In genomic region chr3:101599191-101599919, GRCm38 (mm10) we compare ENCODE assay signal across 8 mouse cellular contexts. TPM values are rescaled to one million over a fixed set of nuclear protein-coding genes. Genes with fewer than 3 reads are reported as not detected.
DNase-seq lines count a peak whose midpoint lies in the region; ATAC-seq and TF ChIP-seq lines count a peak whose summit lies in the region.

No protein-coding gene starts in this region.

- H3K4me1 ChIP-seq in kidney, adult 2 months (ENCODE audit: control insufficient read depth, insufficient read depth, low read length) = peaks cover 33% of the 10 kb centered on the region
- H3K4me1 ChIP-seq in embryonic facial prominence, embryonic 14.5 days (ENCODE audit: control insufficient read depth, insufficient read depth, low read length) = peaks cover 55% of the 10 kb centered on the region
- peaks cover 82% of the 10 kb centered on the region for H3K4me1 ChIP-seq in heart, embryonic 15.5 days (replicated peaks)
- peaks cover 74% of the 10 kb centered on the region for H3K4me1 ChIP-seq in midbrain, embryonic 13.5 days (replicated peaks)
- H3K4me1 ChIP-seq in thymus, adult 2 months (replicated peaks; ENCODE audit: control insufficient read depth, insufficient read depth, low read length) = peaks cover 25% of the 10 kb centered on the region

- TF ChIP-seq POLR2A in kidney, adult 2 months (IDR thresholded peaks at IDR 0.05; ENCODE audit: low read depth, low read length) = no peak
- no peak for TF ChIP-seq POLR2A in thymus, adult 2 months (IDR thresholded peaks at IDR 0.05; ENCODE audit: control insufficient read depth, extremely low read depth, insufficient read depth, low read length, poor library complexity)

- H3K9ac ChIP-seq in embryonic facial prominence, embryonic 14.5 days (ENCODE audit: low read depth, low read length) = no peak overlapping the region
- H3K9ac ChIP-seq in heart, embryonic 15.5 days = peak overlapping the region; percentile 99
- 0 out of 2 replicates have a peak overlapping the region, but pooled peaks have one; percentile 36 for H3K9ac ChIP-seq in midbrain, embryonic 13.5 days (replicated peaks)

- 31% methylated on average over 8 of the region's 8 CpGs for WGBS in kidney, adult 2 months
- WGBS in embryonic facial prominence, embryonic 14.5 days = 57% methylated on average over 8 of the region's 8 CpGs
- WGBS in heart, embryonic 15.5 days = 43% methylated on average over 8 of the region's 8 CpGs
- 67% methylated on average over 8 of the region's 8 CpGs for WGBS in midbrain, embryonic 13.5 days
- WGBS in thymus, adult 2 months = 67% methylated on average over 8 of the region's 8 CpGs

- DNase-seq in kidney, adult 2 months = peak; percentile 44
- no peak for DNase-seq in kidney, postnatal 10 days
- DNase-seq in embryonic facial prominence, embryonic 14.5 days (ENCODE audit: low spot score) = no peak
- no peak for DNase-seq in thymus, adult 2 months
- DNase-seq in gastrocnemius, adult 8-10 months (ENCODE audit: low spot score in 2 of 2) = no peak

- peak overlapping the region; percentile 39 for H3K4me3 ChIP-seq in kidney, adult 2 months (ENCODE audit: insufficient read depth, low read depth, low read length)
- H3K4me3 ChIP-seq in embryonic facial prominence, embryonic 14.5 days (ENCODE audit: low read depth, low read length) = no peak overlapping the region
- H3K4me3 ChIP-seq in heart, embryonic 15.5 days = peak overlapping the region; percentile 89
- H3K4me3 ChIP-seq in midbrain, embryonic 13.5 days (replicated peaks) = no peak overlapping the region
- H3K4me3 ChIP-seq in thymus, adult 2 months (ENCODE audit: control insufficient read depth, insufficient read depth, low read length) = no peak overlapping the region

- peaks cover 24% of the 10 kb centered on the region for H3K36me3 ChIP-seq in kidney, adult 2 months (ENCODE audit: control insufficient read depth, insufficient read depth, low read length)
- H3K36me3 ChIP-seq in embryonic facial prominence, embryonic 14.5 days (ENCODE audit: control insufficient read depth, insufficient read depth, low read length) = peaks cover 9% of the 10 kb centered on the region
- H3K36me3 ChIP-seq in heart, embryonic 15.5 days = peaks cover 6% of the 10 kb centered on the region
- no peaks in the 10 kb centered on the region for H3K36me3 ChIP-seq in midbrain, embryonic 13.5 days
- peaks cover 9% of the 10 kb centered on the region for H3K36me3 ChIP-seq in thymus, adult 2 months (ENCODE audit: control insufficient read depth, insufficient read depth, low read length)

- no peak for ATAC-seq in embryonic facial prominence, embryonic 14.5 days (ENCODE audit: low read depth)
- no peak for ATAC-seq in heart, embryonic 15.5 days (replicated peaks; ENCODE audit: insufficient number of reproducible peaks, insufficient read depth, low FRiP score, low read depth)
- no peak for ATAC-seq in midbrain, embryonic 13.5 days
- ATAC-seq in activated CD4-positive, CD25-positive, alpha-beta regulatory T cell, adult 4 months = no peak

- 0 out of 2 replicates have a peak overlapping the region, but pooled peaks have one; percentile 18 for H3K4me2 ChIP-seq in embryonic facial prominence, embryonic 14.5 days (ENCODE audit: low read depth, low read length)
- H3K4me2 ChIP-seq in heart, embryonic 15.5 days = peak overlapping the region; percentile 91
- peak overlapping the region; percentile 72 for H3K4me2 ChIP-seq in midbrain, embryonic 13.5 days (replicated peaks)

- no peak for TF ChIP-seq CTCF in kidney, adult 2 months (conservative IDR thresholded peaks at IDR 0.05; ENCODE audit: insufficient read depth, insufficient read length, low read depth, low read length)
- no peak for TF ChIP-seq CTCF in thymus, adult 2 months (IDR thresholded peaks at IDR 0.05; ENCODE audit: borderline replicate concordance, control insufficient read depth, extremely low read depth, insufficient read depth, low read length, poor library complexity)

- no peaks in the 10 kb centered on the region for H3K27me3 ChIP-seq in kidney, adult 2 months (replicated peaks; ENCODE audit: control insufficient read depth, insufficient read depth, low read length)
- H3K27me3 ChIP-seq in embryonic facial prominence, embryonic 14.5 days (replicated peaks; ENCODE audit: control insufficient read depth, insufficient read depth, low read length) = no peaks in the 10 kb centered on the region
- H3K27me3 ChIP-seq in heart, embryonic 15.5 days = no peaks in the 10 kb centered on the region
- 0 out of 2 replicates have a peak, but pooled peaks cover 3% of the 10 kb centered on the region for H3K27me3 ChIP-seq in midbrain, embryonic 13.5 days
- no peaks in the 10 kb centered on the region for H3K27me3 ChIP-seq in thymus, adult 2 months (ENCODE audit: control insufficient read depth, insufficient read depth, low read length)

- no peaks in the 10 kb centered on the region for H3K9me3 ChIP-seq in embryonic facial prominence, embryonic 14.5 days (ENCODE audit: control insufficient read depth, low read length)
- H3K9me3 ChIP-seq in heart, embryonic 15.5 days (replicated peaks) = no peaks in the 10 kb centered on the region
- no peaks in the 10 kb centered on the region for H3K9me3 ChIP-seq in midbrain, embryonic 13.5 days

- H3K27ac ChIP-seq in kidney, adult 2 months (ENCODE audit: insufficient read depth, low read depth, low read length) = peak overlapping the region; percentile 95
- no peak overlapping the region for H3K27ac ChIP-seq in embryonic facial prominence, embryonic 14.5 days (replicated peaks; ENCODE audit: low read depth, low read length)
- peak overlapping the region; percentile 100 for H3K27ac ChIP-seq in heart, embryonic 15.5 days
- H3K27ac ChIP-seq in midbrain, embryonic 13.5 days = no peak overlapping the region; the same call in 1 of the 2 replicates
- no peak overlapping the region for H3K27ac ChIP-seq in thymus, adult 2 months (ENCODE audit: control insufficient read depth, insufficient read depth, low read length)

RNA-seq across cellular contexts. Expression of gene Atp1a1, which starts 5.1 kb away (rescaled TPM):
- polyA plus RNA-seq in kidney, adult 2 months (2012; rRNA removed) = 2,267 and 2,428 TPM in 2 replicates
- polyA plus RNA-seq in embryonic facial prominence, embryonic 14.5 days (2014; fragmentation: Nextera tagmentation; extraction: Ambion mirVana) = 153 and 162 TPM in 2 replicates
- 270 and 271 TPM in 2 replicates for polyA plus RNA-seq in heart, embryonic 15.5 days (2015; fragmentation: Nextera tagmentation; extraction: Ambion mirVana)
- polyA plus RNA-seq in midbrain, embryonic 13.5 days (2015; fragmentation: Nextera tagmentation; extraction: Ambion mirVana) = 37.8 and 40.6 TPM in 2 replicates
- 273 and 288 TPM in 2 replicates for polyA plus RNA-seq in thymus, adult 2 months (2012; rRNA removed)
- 10 to 100 TPM; 15.1 to 17.4 TPM for polyA plus RNA-seq in activated CD4-positive, CD25-positive, alpha-beta regulatory T cell, adult 4 months (2017; shearing (Covaris generic))
- 10 to 100 TPM; 75.7 to 99.5 (median 84.9) TPM for total RNA-seq in gastrocnemius, adult 8-10 months (2022)

Comparison
In these comparisons a context has a peak if more than half of its experiments do, and no peak if none do; other contexts are left out.
1. H3K27ac ChIP-seq: peak in kidney, adult 2 months (single experiment) and heart, embryonic 15.5 days (single experiment); none in embryonic facial prominence, embryonic 14.5 days (single experiment), midbrain, embryonic 13.5 days (single experiment) and thymus, adult 2 months (single experiment).
2. H3K4me3 ChIP-seq: peak in kidney, adult 2 months (single experiment) and heart, embryonic 15.5 days (single experiment); none in embryonic facial prominence, embryonic 14.5 days (single experiment), midbrain, embryonic 13.5 days (single experiment) and thymus, adult 2 months (single experiment).
3. H3K4me2 ChIP-seq: peak in every context shown above with its lines; median percentile 91 in heart, embryonic 15.5 days; 72 in midbrain, embryonic 13.5 days; 18 in embryonic facial prominence, embryonic 14.5 days.